8 mouse cellular contexts compared by ENCODE assay signal in the genomic region with DNA sequence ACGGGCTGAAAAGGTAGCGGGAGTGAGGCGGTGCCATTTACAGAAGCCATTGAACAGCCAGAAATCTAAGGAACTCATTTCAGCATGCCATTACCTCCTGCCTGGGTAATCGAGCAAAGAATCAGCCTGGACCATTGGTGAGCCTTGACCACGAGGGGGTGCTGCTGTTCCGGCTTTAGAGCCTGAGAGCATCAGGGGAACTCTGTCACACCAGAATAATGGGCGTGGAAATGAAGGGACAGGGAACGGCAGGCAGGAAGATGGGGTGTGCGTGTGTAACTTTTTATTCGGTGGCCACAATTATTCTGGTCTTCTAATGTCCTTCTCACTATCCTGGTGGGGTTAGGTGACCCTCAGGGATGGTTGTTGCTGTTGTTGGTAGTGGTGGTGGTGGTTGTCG. TPM values are rescaled to one million over a fixed set of nuclear protein-coding genes. Genes with fewer than 3 reads are reported as not detected.
DNase-seq lines count a peak whose midpoint lies in the region; ATAC-seq lines count a peak whose summit lies in the region.

No protein-coding gene starts in this region.

- H3K4me1 ChIP-seq in hindbrain, embryonic 12.5 days: peaks cover 17% of the 10 kb centered on the region

- ATAC-seq in hindbrain, embryonic 12.5 days (ENCODE audit: low FRiP score): peak; percentile 71

- peak overlapping the region; percentile 18; the same call in 1 of the 2 replicates for H3K9ac ChIP-seq in hindbrain, embryonic 12.5 days

- 12% methylated on average over 11 of the region's 11 CpGs for WGBS in hindbrain, embryonic 12.5 days

- H3K4me3 ChIP-seq in hindbrain, embryonic 12.5 days: peak overlapping the region; percentile 20

- DNase-seq in MEL-GATA-1-ER (ENCODE audit: extremely low read depth, low read depth): peak; percentile 84
- peak; percentile 91 for DNase-seq in cerebellum, adult 8-10 months
- peak; percentile 75 to 86 for DNase-seq in frontal cortex, postnatal 10 days (ENCODE audit: low spot score in 2 of 2)
- peak; percentile 95 to 96 for DNase-seq in layer of hippocampus, postnatal 10 days (ENCODE audit: low spot score in 2 of 2)
- DNase-seq in lung, postnatal 36 days: peak; percentile 93
- DNase-seq in retina, postnatal 7 days (ENCODE audit: low read depth, low spot score): peak; percentile 78
- peak; percentile 73 to 75 for DNase-seq in urinary bladder, adult 18-20 months (ENCODE audit: low spot score in 2 of 2)

- peaks cover 24% of the 10 kb centered on the region for H3K27me3 ChIP-seq in hindbrain, embryonic 12.5 days

- H3K4me2 ChIP-seq in hindbrain, embryonic 12.5 days (replicated peaks): peak overlapping the region; percentile 47

- H3K36me3 ChIP-seq in hindbrain, embryonic 12.5 days: no peaks in the 10 kb centered on the region

- peaks cover 4% of the 10 kb centered on the region for H3K9me3 ChIP-seq in hindbrain, embryonic 12.5 days (replicated peaks)

- no peak overlapping the region for H3K27ac ChIP-seq in hindbrain, embryonic 12.5 days

RNA-seq across cellular contexts. Expression of gene Gja8, which starts 12.9 kb away (rescaled TPM):
- 0.03 and 0.05 TPM in 2 replicates for polyA plus RNA-seq in hindbrain, embryonic 12.5 days (2016; fragmentation: Nextera tagmentation; extraction: Ambion mirVana)
- total RNA-seq in layer of hippocampus, postnatal 10 days (2021): not detected

RNA-seq across cellular contexts. Expression of gene Gpr89, which starts 33.6 kb away (rescaled TPM):
- polyA plus RNA-seq in hindbrain, embryonic 12.5 days (2016; fragmentation: Nextera tagmentation; extraction: Ambion mirVana): 40.1 and 44.5 TPM in 2 replicates
- 10 to 100 TPM; 33.8 to 45.6 TPM for total RNA-seq in layer of hippocampus, postnatal 10 days (2021)

RNA-seq across cellular contexts. Expression of gene Gja5, which starts 34.2 kb away (rescaled TPM):
- 5.8 and 8.3 TPM in 2 replicates for polyA plus RNA-seq in hindbrain, embryonic 12.5 days (2016; fragmentation: Nextera tagmentation; extraction: Ambion mirVana)
- 1 to 10 TPM; 1.9 to 2.1 TPM for total RNA-seq in layer of hippocampus, postnatal 10 days (2021)
